In genomic region chr16:23250556-23251444, GRCm38 (mm10) we compare ENCODE assay signal across 10 mouse cellular contexts. TPM values are rescaled to one million over a fixed set of nuclear protein-coding genes. Genes with fewer than 3 reads are reported as not detected.
A peak's percentile ranks its signal among the peaks of the same experiment; 100 is the strongest.
DNase-seq lines count a peak whose midpoint lies in the region; ATAC-seq and TF ChIP-seq lines count a peak whose summit lies in the region.
"Had no signal": no experiment of that assay in that cellular context is flagged by ENCODE, and none has a peak within 500 bp of the region (broad histone marks: within the 10 kb centered on the region; RNA-seq: fewer than 3 reads in every experiment).

No protein-coding gene starts in this region.

- TF ChIP-seq CTCF in kidney, postnatal 0 days (IDR thresholded peaks at IDR 0.05; ENCODE audit: low read depth): no peak
- no peak for TF ChIP-seq CTCF in hindbrain, postnatal 0 days (IDR thresholded peaks at IDR 0.05; ENCODE audit: low read depth)
- TF ChIP-seq CTCF in midbrain, postnatal 0 days (IDR thresholded peaks at IDR 0.05): no peak

- DNase-seq in kidney, postnatal 0 days (ENCODE audit: low spot score): no peak
- DNase-seq in kidney, postnatal 14 days: no peak
- DNase-seq in hindbrain, postnatal 0 days (ENCODE audit: low spot score): no peak
- no peak for DNase-seq in midbrain, postnatal 0 days (ENCODE audit: low spot score)
- DNase-seq in right cerebral cortex, postnatal 10 days (ENCODE audit: low spot score in 2 of 2): no peak
- DNase-seq in left cerebral cortex, adult 11 months (ENCODE audit: low spot score): no peak
- DNase-seq in embryo, embryonic 10.5 days (ENCODE audit: low spot score): no peak
- DNase-seq: heart, postnatal 14 days had no signal

- no peaks in the 10 kb centered on the region for H3K27me3 ChIP-seq in kidney, postnatal 0 days (ENCODE audit: insufficient read depth, low read length)
- no peaks in the 10 kb centered on the region for H3K27me3 ChIP-seq in embryonic facial prominence, embryonic 12.5 days
- H3K27me3 ChIP-seq in hindbrain, postnatal 0 days (ENCODE audit: insufficient read depth, low read length): no peaks in the 10 kb centered on the region
- H3K27me3 ChIP-seq in midbrain, postnatal 0 days (ENCODE audit: insufficient read depth, low read length): no peaks in the 10 kb centered on the region

- no peak overlapping the region for H3K4me2 ChIP-seq in kidney, postnatal 0 days (ENCODE audit: low read length)
- H3K4me2 ChIP-seq in embryonic facial prominence, embryonic 12.5 days (replicated peaks): peak overlapping the region; percentile 16
- no peak overlapping the region for H3K4me2 ChIP-seq in hindbrain, postnatal 0 days (ENCODE audit: low read depth, low read length)
- H3K4me2 ChIP-seq in midbrain, postnatal 0 days (ENCODE audit: low read depth, low read length, poor library complexity, severe bottlenecking): peak overlapping the region; percentile 9; the same call in 1 of the 2 replicates

- no peaks in the 10 kb centered on the region for H3K9me3 ChIP-seq in kidney, postnatal 0 days (replicated peaks; ENCODE audit: low read length)
- H3K9me3 ChIP-seq in embryonic facial prominence, embryonic 12.5 days: no peaks in the 10 kb centered on the region
- H3K9me3 ChIP-seq in hindbrain, postnatal 0 days (ENCODE audit: low read length): no peaks in the 10 kb centered on the region
- no peaks in the 10 kb centered on the region for H3K9me3 ChIP-seq in midbrain, postnatal 0 days (ENCODE audit: low read length)

- peak; percentile 65; the same call in 1 of the 2 replicates for ATAC-seq in kidney, postnatal 0 days (replicated peaks; ENCODE audit: low FRiP score, low read depth)
- ATAC-seq in embryonic facial prominence, embryonic 12.5 days (ENCODE audit: insufficient number of reproducible peaks, insufficient read depth, low FRiP score, low TSS enrichment): peak; percentile 67; the same call in 1 of the 2 replicates
- 0 out of 2 replicates have a peak, but pooled peaks have one; percentile 40 for ATAC-seq in hindbrain, postnatal 0 days
- 0 out of 2 replicates have a peak, but pooled peaks have one; percentile 27 for ATAC-seq in midbrain, postnatal 0 days (ENCODE audit: low FRiP score)

- H3K4me1 ChIP-seq in kidney, postnatal 0 days (replicated peaks; ENCODE audit: insufficient read depth, low read length): 0 out of 2 replicates have a peak, but pooled peaks cover 5% of the 10 kb centered on the region
- peaks cover 48% of the 10 kb centered on the region for H3K4me1 ChIP-seq in embryonic facial prominence, embryonic 12.5 days
- H3K4me1 ChIP-seq in hindbrain, postnatal 0 days (ENCODE audit: insufficient read depth, low read length): peaks cover 9% of the 10 kb centered on the region; the same call in 1 of the 2 replicates
- H3K4me1 ChIP-seq in midbrain, postnatal 0 days (ENCODE audit: insufficient read depth, low read length): peaks cover 10% of the 10 kb centered on the region; the same call in 1 of the 2 replicates

- H3K36me3 ChIP-seq in kidney, postnatal 0 days (ENCODE audit: insufficient read depth, low read length): no peaks in the 10 kb centered on the region
- H3K36me3 ChIP-seq in embryonic facial prominence, embryonic 12.5 days: no peaks in the 10 kb centered on the region
- no peaks in the 10 kb centered on the region for H3K36me3 ChIP-seq in hindbrain, postnatal 0 days (ENCODE audit: insufficient read depth, low read length)
- H3K36me3 ChIP-seq in midbrain, postnatal 0 days (ENCODE audit: insufficient read depth, low read length): no peaks in the 10 kb centered on the region

- H3K9ac ChIP-seq in kidney, postnatal 0 days (ENCODE audit: low read depth, low read length): no peak overlapping the region
- H3K9ac ChIP-seq in embryonic facial prominence, embryonic 12.5 days: no peak overlapping the region; the same call in 1 of the 2 replicates
- no peak overlapping the region for H3K9ac ChIP-seq in hindbrain, postnatal 0 days (replicated peaks; ENCODE audit: low read length)
- H3K9ac ChIP-seq in midbrain, postnatal 0 days (replicated peaks; ENCODE audit: low read length, poor library complexity, severe bottlenecking): no peak overlapping the region

- 26% methylated on average over 15 of the region's 15 CpGs for WGBS in kidney, postnatal 0 days
- WGBS in embryonic facial prominence, embryonic 12.5 days: 32% methylated on average over 15 of the region's 15 CpGs
- WGBS in hindbrain, postnatal 0 days: 43% methylated on average over 15 of the region's 15 CpGs
- WGBS in midbrain, postnatal 0 days: 44% methylated on average over 15 of the region's 15 CpGs

- H3K27ac ChIP-seq in kidney, postnatal 0 days: no peak overlapping the region
- H3K27ac ChIP-seq in embryonic facial prominence, embryonic 12.5 days: peak overlapping the region; percentile 47
- H3K27ac ChIP-seq in hindbrain, postnatal 0 days: no peak overlapping the region
- no peak overlapping the region for H3K27ac ChIP-seq in midbrain, postnatal 0 days (ENCODE audit: low read depth, low read length)

- no peak overlapping the region for H3K4me3 ChIP-seq in kidney, postnatal 0 days (replicated peaks; ENCODE audit: low read depth, low read length)
- H3K4me3 ChIP-seq in embryonic facial prominence, embryonic 12.5 days: no peak overlapping the region
- H3K4me3 ChIP-seq in hindbrain, postnatal 0 days (ENCODE audit: low read length): no peak overlapping the region
- no peak overlapping the region for H3K4me3 ChIP-seq in midbrain, postnatal 0 days (ENCODE audit: low read depth, low read length)
- H3K4me3 ChIP-seq: erythroblast, embryonic 14.5 days had no signal

RNA-seq across cellular contexts. Expression of gene St6gal1, which starts 26.3 kb away (rescaled TPM):
- 24.5 and 28.6 TPM in 2 replicates for polyA plus RNA-seq in kidney, postnatal 0 days (2015; fragmentation: Nextera tagmentation; extraction: Ambion mirVana)
- 29.6 and 31.7 TPM in 2 replicates for polyA plus RNA-seq in embryonic facial prominence, embryonic 12.5 days (2016; fragmentation: Nextera tagmentation; extraction: Ambion mirVana)
- 23.9 and 39.9 TPM in 2 replicates for total RNA-seq in hindbrain, postnatal 0 days (2014; rRNA removed)
- 10.4 and 11.6 TPM in 2 replicates for polyA plus RNA-seq in hindbrain, postnatal 0 days (2015; fragmentation: Nextera tagmentation; extraction: Ambion mirVana)
- 17.7 and 20.6 TPM in 2 replicates for total RNA-seq in midbrain, postnatal 0 days (2014; rRNA removed)
- polyA plus RNA-seq in midbrain, postnatal 0 days (2015; fragmentation: Nextera tagmentation; extraction: Ambion mirVana): 8.5 and 12.0 TPM in 2 replicates
- polyA plus RNA-seq: erythroblast, embryonic 14.5 days had no signal

Comparison
In these comparisons a context has a peak if more than half of its experiments do, and no peak if none do; other contexts are left out.
1. H3K4me2 ChIP-seq: peak in embryonic facial prominence, embryonic 12.5 days (single experiment) and midbrain, postnatal 0 days (single experiment); none in kidney, postnatal 0 days (single experiment) and hindbrain, postnatal 0 days (single experiment).
2. Peak in every context shown above with its lines, with median percentiles within 50 percentile points of each other: ATAC-seq.